ENCODE assay signal across 19 mouse cellular contexts in genomic region chr9:64014801-64015200, GRCm38 (mm10). TPM values are rescaled to one million over a fixed set of nuclear protein-coding genes. Genes with fewer than 3 reads are reported as not detected.
DNase-seq lines count a peak whose midpoint lies in the region; ATAC-seq lines count a peak whose summit lies in the region.
"Had no signal": no experiment of that assay in that cellular context is flagged by ENCODE, and none has a peak within 500 bp of the region (broad histone marks: within the 10 kb centered on the region; RNA-seq: fewer than 3 reads in every experiment).

No protein-coding gene starts in this region.

- H3K4me3 ChIP-seq in heart, embryonic 11.5 days (ENCODE audit: low read depth, low read length): peak overlapping the region; percentile 98; the same call in 1 of the 2 replicates
- no peak overlapping the region for H3K4me3 ChIP-seq in kidney, embryonic 15.5 days (replicated peaks)
- no peak overlapping the region for H3K4me3 ChIP-seq in embryonic facial prominence, embryonic 13.5 days
- H3K4me3 ChIP-seq: limb, embryonic 15.5 days; megakaryocyte, embryonic 14.5 days had no signal

- H3K9ac ChIP-seq in heart, embryonic 11.5 days (ENCODE audit: low read depth, low read length): peak overlapping the region; percentile 43; the same call in 1 of the 2 replicates
- no peak overlapping the region for H3K9ac ChIP-seq in kidney, embryonic 15.5 days
- H3K9ac ChIP-seq in embryonic facial prominence, embryonic 13.5 days: no peak overlapping the region
- H3K9ac ChIP-seq: hindbrain, embryonic 14.5 days; limb, embryonic 15.5 days had no signal

- intact Hi-C loops in heart, postnatal 36 days (cut with DNase I): no loop called here

- H3K4me2 ChIP-seq in heart, embryonic 11.5 days: peak overlapping the region; percentile 97
- peak overlapping the region; percentile 5; the same call in 1 of the 2 replicates for H3K4me2 ChIP-seq in kidney, embryonic 15.5 days
- H3K4me2 ChIP-seq in embryonic facial prominence, embryonic 13.5 days: peak overlapping the region; percentile 98; the same call in 1 of the 2 replicates
- H3K4me2 ChIP-seq: hindbrain, embryonic 14.5 days; limb, embryonic 15.5 days had no signal

- no peaks in the 10 kb centered on the region for H3K27me3 ChIP-seq in heart, embryonic 11.5 days (ENCODE audit: control insufficient read depth, insufficient read depth, low read length)
- H3K27me3 ChIP-seq in kidney, embryonic 15.5 days: no peaks in the 10 kb centered on the region
- no peaks in the 10 kb centered on the region for H3K27me3 ChIP-seq in embryonic facial prominence, embryonic 13.5 days
- H3K27me3 ChIP-seq: limb, embryonic 15.5 days had no signal

- 65% methylated on average over 6 of the region's 6 CpGs for WGBS in heart, embryonic 11.5 days (ENCODE audit: insufficient replicate concordance)
- 39% methylated on average over 6 of the region's 6 CpGs for WGBS in kidney, embryonic 15.5 days
- WGBS in embryonic facial prominence, embryonic 13.5 days: 68% methylated on average over 6 of the region's 6 CpGs

- peaks cover 30% of the 10 kb centered on the region for H3K36me3 ChIP-seq in heart, embryonic 11.5 days (ENCODE audit: control insufficient read depth, insufficient read depth, low read length)
- H3K36me3 ChIP-seq in kidney, embryonic 15.5 days: peaks cover 53% of the 10 kb centered on the region
- peaks cover 54% of the 10 kb centered on the region for H3K36me3 ChIP-seq in embryonic facial prominence, embryonic 13.5 days
- H3K36me3 ChIP-seq: G1E had no signal

- DNase-seq in heart, postnatal 36 days: no peak
- no peak for DNase-seq in kidney, postnatal 4 days
- DNase-seq in 416B (ENCODE audit: low read depth): peak; percentile 71
- DNase-seq in Muller cell, postnatal 12 days (ENCODE audit: inconsistent ontology term): no peak
- DNase-seq: cerebellum, postnatal 14 days; embryo, embryonic 11 days; kidney, adult 11 months; right cerebral cortex, adult 18-20 months; thymus, adult 2 months had no signal

- peak overlapping the region; percentile 24; the same call in 1 of the 2 replicates for H3K27ac ChIP-seq in heart, embryonic 11.5 days (ENCODE audit: low read depth, low read length)
- 0 out of 2 replicates have a peak overlapping the region, but pooled peaks have one; percentile 52 for H3K27ac ChIP-seq in kidney, embryonic 15.5 days
- H3K27ac ChIP-seq in embryonic facial prominence, embryonic 13.5 days: no peak overlapping the region
- H3K27ac ChIP-seq: hindbrain, embryonic 14.5 days; limb, embryonic 15.5 days had no signal

- no peaks in the 10 kb centered on the region; the same call in 1 of the 2 replicates for H3K9me3 ChIP-seq in heart, embryonic 11.5 days (replicated peaks; ENCODE audit: control insufficient read depth, low read length)
- H3K9me3 ChIP-seq in kidney, embryonic 15.5 days (replicated peaks): 0 out of 2 replicates have a peak, but pooled peaks cover 5% of the 10 kb centered on the region
- H3K9me3 ChIP-seq in embryonic facial prominence, embryonic 13.5 days: peaks cover 6% of the 10 kb centered on the region; the same call in 1 of the 2 replicates

- peaks cover 35% of the 10 kb centered on the region for H3K4me1 ChIP-seq in heart, embryonic 11.5 days (ENCODE audit: control insufficient read depth, insufficient read depth, low read length)
- H3K4me1 ChIP-seq in kidney, embryonic 15.5 days: peaks cover 76% of the 10 kb centered on the region
- H3K4me1 ChIP-seq in embryonic facial prominence, embryonic 13.5 days: peaks cover 59% of the 10 kb centered on the region

- ATAC-seq in heart, embryonic 11.5 days (replicated peaks; ENCODE audit: insufficient number of reproducible peaks, low FRiP score, low TSS enrichment): no peak
- ATAC-seq in kidney, embryonic 15.5 days (replicated peaks; ENCODE audit: low FRiP score): no peak
- no peak for ATAC-seq in embryonic facial prominence, embryonic 13.5 days (ENCODE audit: insufficient number of reproducible peaks, insufficient read depth, low FRiP score, low TSS enrichment, low read depth)
- ATAC-seq: forebrain, embryonic 16.5 days; lung, postnatal 0 days; midbrain, embryonic 16.5 days had no signal

RNA-seq across cellular contexts. Expression of gene Smad6, which starts 7.1 kb away (rescaled TPM):
- 30.5 and 31.6 TPM in 2 replicates for polyA plus RNA-seq in heart, embryonic 11.5 days (2014; fragmentation: Nextera tagmentation; extraction: Ambion mirVana)
- total RNA-seq in heart, postnatal 36 days (2021): 10 to 100 TPM; 11.4 to 16.3 TPM
- polyA plus RNA-seq in kidney, embryonic 15.5 days (2015; fragmentation: Nextera tagmentation; extraction: Ambion mirVana): 10.6 and 12.3 TPM in 2 replicates
- polyA plus RNA-seq in embryonic facial prominence, embryonic 13.5 days (2015; fragmentation: Nextera tagmentation; extraction: Ambion mirVana): 16.7 and 17.4 TPM in 2 replicates

Comparison
In these comparisons a context has a peak if more than half of its experiments do, and no peak if none do; other contexts are left out.
1. H3K4me2 ChIP-seq: peak in every context shown above with its lines; median percentile 98 in embryonic facial prominence, embryonic 13.5 days; 97 in heart, embryonic 11.5 days; 5 in kidney, embryonic 15.5 days.